Mouse (Mus musculus): ENCODE data around the gene Thg1l. TPM values are rescaled to one million over a fixed set of nuclear protein-coding genes. Genes with fewer than 3 reads are reported as not detected.

The Thg1l gene
- 10 to 100 TPM in 1 of 2 experiments, 1 to 10 TPM in 1; 8.1 to 11.0 TPM for polyA plus RNA-seq (2017; shearing (Covaris generic))

- ATAC-seq = peak; percentile 96
These were observed at the start of gene Thg1l for GRCm38 (mm10) chr11:45955127-45955627. Gene Thg1l (minus strand): TSS chr11:45955494.

- no peak for ATAC-seq
These were observed 36.8 kb upstream of the Thg1l start for GRCm38 (mm10) chr11:45992087-45992486.

- ATAC-seq = no peak
These were observed 36.3 kb upstream of the Thg1l start for GRCm38 (mm10) chr11:45991604-45992003.

GRCm38 (mm10) chr11:45980893-45981253, 25.6 kb upstream of the Thg1l start:
- ATAC-seq = no peak

GRCm38 (mm10) chr11:45979946-45980892, 24.9 kb upstream of the Thg1l start, which contains the start of gene Sox30:
Gene Sox30 (plus strand): TSS chr11:45980310.
- peak; percentile 57 for ATAC-seq

- no peak for ATAC-seq
These were observed 20.8 kb upstream of the Thg1l start for GRCm38 (mm10) chr11:45976061-45976460.

GRCm38 (mm10) chr11:45974466-45974865, 19.2 kb upstream of the Thg1l start:
- no peak for ATAC-seq

- ATAC-seq = no peak
These were observed 18.3 kb upstream of the Thg1l start for GRCm38 (mm10) chr11:45973635-45974034.

- ATAC-seq = no peak
These were observed 13.2 kb upstream of the Thg1l start for GRCm38 (mm10) chr11:45968466-45968865.

GRCm38 (mm10) chr11:45966896-45967295, 11.6 kb upstream of the Thg1l start:
- ATAC-seq = no peak

- ATAC-seq = no peak
These were observed 4.7 kb upstream of the Thg1l start for GRCm38 (mm10) chr11:45960003-45960402.

GRCm38 (mm10) chr11:45959598-45959997, 4.3 kb upstream of the Thg1l start:
- no peak for ATAC-seq

GRCm38 (mm10) chr11:45947491-45947890, 7.8 kb downstream of the Thg1l start:
- ATAC-seq = no peak

- ATAC-seq = no peak
These were observed 8.5 kb downstream of the Thg1l start for GRCm38 (mm10) chr11:45946796-45947195.

- peak; percentile 92 for ATAC-seq
These were observed 10.6 kb downstream of the Thg1l start, which contains the start of gene Lsm11 for GRCm38 (mm10) chr11:45944643-45945156. Gene Lsm11 (minus strand): TSS chr11:45944935.

- ATAC-seq = peak; percentile 22
These were observed 11.2 kb downstream of the Thg1l start for GRCm38 (mm10) chr11:45943891-45944642.

GRCm38 (mm10) chr11:45943108-45943705, 12.1 kb downstream of the Thg1l start:
- ATAC-seq = no peak

GRCm38 (mm10) chr11:45942281-45942680, 13.0 kb downstream of the Thg1l start:
- ATAC-seq = no peak

GRCm38 (mm10) chr11:45938917-45939316, 16.4 kb downstream of the Thg1l start:
- no peak for ATAC-seq

- no peak for ATAC-seq
These were observed 17.8 kb downstream of the Thg1l start for GRCm38 (mm10) chr11:45937478-45937877.

- no peak for ATAC-seq
These were observed 22.5 kb downstream of the Thg1l start for GRCm38 (mm10) chr11:45932771-45933170.

- no peak for ATAC-seq
These were observed 25.8 kb downstream of the Thg1l start for GRCm38 (mm10) chr11:45929541-45929940.
